Mouse (Mus musculus) MEL (cell line): ENCODE data around the gene Id1. TPM values are rescaled to one million over a fixed set of nuclear protein-coding genes. Genes with fewer than 3 reads are reported as not detected.

Experiments
- DNase-seq: peaks from one replicate; pipeline ENCODE4 v3.0.0; 2011; ENCODE audit warnings: low read depth, low spot score
- H3K27ac ChIP-seq: 2 replicates; pipeline ENCODE4 v1.5.1; 2012; ENCODE audit warnings: low read depth, mild to moderate bottlenecking, control low read depth, low read length, moderate library complexity; ENCODE audit not compliant: control insufficient read depth
- H3K27me3 ChIP-seq, 2 experiments: fragments of 150-350 bp in 1 of 2; sonication (generic) in 1 of 2; 2 replicates each; pipeline ENCODE4 v1.6.1; 2012; ENCODE audit warnings: low read length in 2 of 2, mild to moderate bottlenecking in 2 of 2, improper control_type of control experiment in 1 of 2, moderate library complexity in 1 of 2; ENCODE audit not compliant: insufficient read depth in 2 of 2, control insufficient read depth in 1 of 2
- H3K36me3 ChIP-seq, 2 experiments: 2 replicates each; pipeline ENCODE4 v1.6.1; 2012 to 2014; ENCODE audit warnings: low read length in 2 of 2, improper control_type of control experiment in 1 of 2, inconsistent platforms in 1 of 2, mild to moderate bottlenecking in 1 of 2; ENCODE audit not compliant: insufficient read depth in 2 of 2, control insufficient read depth in 1 of 2
- H3K4me1 ChIP-seq, 2 experiments: fragments of 150-350 bp in 1 of 2; sonication (generic) in 1 of 2; 2 replicates each; pipeline ENCODE4 v1.6.1; 2012; ENCODE audit warnings: low read length in 2 of 2, improper control_type of control experiment in 1 of 2, mild to moderate bottlenecking in 1 of 2; ENCODE audit not compliant: insufficient read depth in 2 of 2, control insufficient read depth in 1 of 2
- H3K4me3 ChIP-seq, 2 experiments: fragments of 150-350 bp in 1 of 2; sonication (generic) in 1 of 2; 2 replicates each; pipeline ENCODE4 v1.5.1; 2012; ENCODE audit warnings: low read depth in 2 of 2, low read length in 2 of 2, mild to moderate bottlenecking in 2 of 2, moderate library complexity in 2 of 2, control low read depth in 1 of 2, improper control_type of control experiment in 1 of 2; ENCODE audit not compliant: control insufficient read depth in 1 of 2, insufficient read depth in 1 of 2
- H3K79me2 ChIP-seq: 2 replicates; pipeline ENCODE4 v1.6.1; 2012; ENCODE audit warnings: mild to moderate bottlenecking, low read length, moderate library complexity; ENCODE audit not compliant: control insufficient read depth, poor library complexity, insufficient read depth
- H3K9ac ChIP-seq: 2 replicates; pipeline ENCODE4 v1.6.1; 2012; ENCODE audit warnings: low read depth, mild to moderate bottlenecking, control low read depth, low read length, moderate library complexity; ENCODE audit not compliant: control insufficient read depth, poor library complexity, severe bottlenecking
- H3K9me3 ChIP-seq: fragments of 150-350 bp; sonication (generic); replicated peaks from 2 replicates; pipeline ENCODE4 v1.6.1; 2012; ENCODE audit warnings: mild to moderate bottlenecking, low read length, improper control_type of control experiment, moderate library complexity; ENCODE audit not compliant: insufficient read depth
- CHD1 ChIP-seq: IDR thresholded peaks from 2 replicates; pipeline ENCODE4 v1.6.1; 2012; ENCODE audit warnings: low read depth, mild to moderate bottlenecking, inconsistent platforms, low read length, improper control_type of control experiment
- ELF1 ChIP-seq: IDR thresholded peaks from 2 replicates; pipeline ENCODE4 v1.6.1; 2014; ENCODE audit warnings: low read depth, mild to moderate bottlenecking, inconsistent platforms, low read length, improper control_type of control experiment, moderate library complexity
- EP300 ChIP-seq, 2 experiments: IDR thresholded peaks; 2 replicates each; pipeline ENCODE4 v1.6.1; 2011; ENCODE audit warnings: improper control_type of control experiment in 2 of 2, low read length in 2 of 2, low read depth in 1 of 2, mild to moderate bottlenecking in 1 of 2
- ETS1 ChIP-seq: IDR thresholded peaks from 2 replicates; pipeline ENCODE4 v1.6.1; 2012; ENCODE audit warnings: low read depth, mild to moderate bottlenecking, inconsistent platforms, low read length, improper control_type of control experiment, moderate library complexity
- GATA1 ChIP-seq: IDR thresholded peaks from 2 replicates; pipeline ENCODE4 v1.6.1; 2011; ENCODE audit warnings: low read depth, low read length, improper control_type of control experiment
- HCFC1 ChIP-seq: IDR thresholded peaks from 2 replicates; pipeline ENCODE4 v1.6.1; 2012; ENCODE audit warnings: low read depth, mild to moderate bottlenecking, inconsistent platforms, low read length, improper control_type of control experiment, moderate library complexity
- KAT2A ChIP-seq: conservative IDR thresholded peaks from 2 replicates; pipeline ENCODE4 v1.6.1; 2012; ENCODE audit warnings: low read depth, low read length, improper control_type of control experiment, inconsistent platforms
- MAFK ChIP-seq: IDR thresholded peaks from 2 replicates; pipeline ENCODE4 v1.6.1; 2011; ENCODE audit warnings: low read depth, mild to moderate bottlenecking, low read length, improper control_type of control experiment, borderline replicate concordance
- MAX ChIP-seq: IDR thresholded peaks from 2 replicates; pipeline ENCODE4 v1.6.1; 2011; ENCODE audit warnings: low read length, improper control_type of control experiment
- MAZ ChIP-seq: IDR thresholded peaks from 2 replicates; pipeline ENCODE4 v1.6.1; 2012; ENCODE audit warnings: low read depth, mild to moderate bottlenecking, inconsistent platforms, low read length, improper control_type of control experiment
- MYC ChIP-seq: IDR thresholded peaks from 2 replicates; pipeline ENCODE4 v1.6.1; 2011; ENCODE audit warnings: low read depth, mild to moderate bottlenecking, low read length, improper control_type of control experiment, moderate library complexity
- POLR2A ChIP-seq, 2 experiments: IDR thresholded peaks; 2 replicates each; pipeline ENCODE4 v1.6.1; 2011 to 2012; ENCODE audit warnings: low read length in 2 of 2, mild to moderate bottlenecking in 2 of 2, control low read depth in 1 of 2, improper control_type of control experiment in 1 of 2, low read depth in 1 of 2, moderate library complexity in 1 of 2; ENCODE audit not compliant: control insufficient read depth in 1 of 2, insufficient read depth in 1 of 2, poor library complexity in 1 of 2
- POLR2AphosphoS2 ChIP-seq: IDR thresholded peaks from 2 replicates; pipeline ENCODE4 v1.6.1; 2011; ENCODE audit warnings: low read length, improper control_type of control experiment
- RAD21 ChIP-seq: IDR thresholded peaks from 2 replicates; pipeline ENCODE4 v1.6.1; 2011; ENCODE audit warnings: mild to moderate bottlenecking, low read depth, low read length, improper control_type of control experiment
- RCOR1 ChIP-seq: IDR thresholded peaks from 2 replicates; pipeline ENCODE4 v1.6.1; 2012; ENCODE audit warnings: low read depth, mild to moderate bottlenecking, inconsistent platforms, low read length, improper control_type of control experiment
- SIN3A ChIP-seq: IDR thresholded peaks from 2 replicates; pipeline ENCODE4 v1.6.1; 2012; ENCODE audit warnings: low read length, improper control_type of control experiment, inconsistent platforms
- SMC3 ChIP-seq: IDR thresholded peaks from 2 replicates; pipeline ENCODE4 v1.6.1; 2011; ENCODE audit warnings: low read depth, low read length, improper control_type of control experiment
- TAL1 ChIP-seq: IDR thresholded peaks from 2 replicates; pipeline ENCODE4 v1.6.1; 2012; ENCODE audit warnings: mild to moderate bottlenecking, inconsistent platforms, low read length, moderate library complexity, mixed read lengths
- TBP ChIP-seq: IDR thresholded peaks from 2 replicates; pipeline ENCODE4 v1.8.0; 2011; ENCODE audit warnings: low read depth, low read length, improper control_type of control experiment
- TCF12 ChIP-seq: IDR thresholded peaks from 2 replicates; pipeline ENCODE4 v1.6.1; 2014; ENCODE audit warnings: low read depth, mild to moderate bottlenecking, inconsistent platforms, low read length, improper control_type of control experiment, moderate library complexity
- ZC3H11A ChIP-seq: IDR thresholded peaks from 2 replicates; pipeline ENCODE4 v1.6.1; 2012; ENCODE audit warnings: low read depth, mild to moderate bottlenecking, inconsistent platforms, low read length, improper control_type of control experiment
- ZMIZ1 ChIP-seq: IDR thresholded peaks from 2 replicates; pipeline ENCODE4 v1.6.1; 2012; ENCODE audit warnings: low read depth, mild to moderate bottlenecking, inconsistent platforms, low read length, improper control_type of control experiment, moderate library complexity
- ZNF384 ChIP-seq: IDR thresholded peaks from 2 replicates; pipeline ENCODE4 v1.6.1; 2012; ENCODE audit warnings: low read depth, mild to moderate bottlenecking, inconsistent platforms, low read length, improper control_type of control experiment
- polyA plus RNA-seq, 2 experiments: library from polyadenylated mRNA; stranded (reverse) in 1 of 2; unstranded in 1 of 2; fragments of >175 nt in 1 of 2; fragments of >200 nt in 1 of 2; gene quantifications; 2 replicates each; pipeline versions ENCODE4 v1.2.1 to v1.2.4; 2012; ENCODE audit warnings: low replicate concordance in 2 of 2, low read depth in 1 of 2; ENCODE audit not compliant: insufficient read length in 2 of 2, insufficient read depth in 1 of 2, missing spikeins in 1 of 2
- total RNA-seq: library from RNA; depleted of rRNA; stranded (reverse); fragments of 300-350 nt; gene quantifications from 2 replicates; pipeline ENCODE4 v1.2.3, GENCODE M21; 2012

Id1 gene
- total and polyA plus RNA-seq, 3 experiments = 102 to 486 TPM; not detected in 1

DNA sequence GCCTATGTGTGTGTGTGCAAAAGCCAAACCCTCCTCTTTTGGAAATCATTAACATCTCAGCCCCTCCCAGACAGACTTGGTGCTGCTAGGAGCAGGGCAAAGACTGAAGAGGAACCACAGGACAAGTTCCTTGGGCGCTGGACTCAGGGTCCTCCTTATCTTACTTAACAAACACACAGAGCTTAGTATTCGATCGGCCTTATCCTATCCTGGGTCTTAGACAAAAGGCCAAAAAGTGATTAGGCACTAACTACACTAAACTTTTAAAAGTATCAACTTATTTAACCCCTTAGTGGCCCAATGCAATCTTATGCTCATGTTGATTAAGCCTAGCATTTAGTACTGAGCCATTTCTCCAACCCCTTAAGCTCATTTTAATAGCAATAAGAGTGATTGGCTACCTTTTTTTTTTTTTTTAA is 3.8 kb downstream of the Id1 start:
- peak overlapping the region; percentile 36 to 50 for H3K4me3 ChIP-seq
- peaks cover 0 to 29% of the 10 kb centered on the region in 2 experiments; a peak in 2 of 4 replicates for H3K36me3 ChIP-seq
- TF ChIP-seq ZC3H11A = no peak
- TF ChIP-seq EP300 (IDR thresholded peaks at IDR 0.05; ENCODE audit: low read depth in 1 of 2, low read length in 2 of 2) = peak; percentile 88 to 91
- no peak for TF ChIP-seq RAD21
- TF ChIP-seq TAL1 = peak; percentile 59
- peak in 1 of 2 experiments; percentile 63; a peak in 1 of 4 replicates for TF ChIP-seq POLR2A (IDR thresholded peaks at IDR 0.05; ENCODE audit: control insufficient read depth in 1 of 2, insufficient read depth in 1 of 2, low read depth in 1 of 2, low read length in 2 of 2, poor library complexity in 1 of 2)
- peak; percentile 91 for TF ChIP-seq GATA1
- peak; percentile 82 for TF ChIP-seq TCF12
- TF ChIP-seq KAT2A = no peak
- TF ChIP-seq POLR2AphosphoS2 = 0 out of 2 replicates have a peak, but pooled peaks have one; percentile 26
- TF ChIP-seq MAFK = no peak
- TF ChIP-seq HCFC1 = peak; percentile 43; the same call in 1 of the 2 replicates
- no peak for TF ChIP-seq SMC3
- TF ChIP-seq RCOR1 = peak; percentile 78
- TF ChIP-seq MYC = peak; percentile 74; the same call in 1 of the 2 replicates
- TF ChIP-seq ETS1 = peak; percentile 73
- TF ChIP-seq CHD1 = peak; percentile 85; the same call in 1 of the 2 replicates
- TF ChIP-seq ELF1 = no peak
- peak; percentile 93 for TF ChIP-seq SIN3A
- peak; percentile 72 for TF ChIP-seq TBP
- TF ChIP-seq ZNF384 = peak; percentile 82
- 0 out of 2 replicates have a peak, but pooled peaks have one; percentile 23 for TF ChIP-seq ZMIZ1
- TF ChIP-seq MAZ = peak; percentile 91
- 0 out of 2 replicates have a peak, but pooled peaks have one; percentile 9 for TF ChIP-seq MAX
- H3K27me3 ChIP-seq = no peaks in the 10 kb centered on the region
- peak; percentile 94 for DNase-seq
- peaks cover 0 to 47% of the 10 kb centered on the region in 2 experiments; a peak in 3 of 4 replicates for H3K4me1 ChIP-seq
- H3K9me3 ChIP-seq = no peaks in the 10 kb centered on the region
- peak overlapping the region; percentile 73 for H3K9ac ChIP-seq
- peaks cover 18% of the 10 kb centered on the region for H3K79me2 ChIP-seq
- peak overlapping the region; percentile 90 for H3K27ac ChIP-seq
